Mouse (Mus musculus): ENCODE measurements at regions not wholly inside any gene's neighbourhood (a gene's known extent, or its start where the extent isn't known, plus 50 kb on each side); places are given as distances from the start of the nearest gene placed in this dataset.

DNA sequence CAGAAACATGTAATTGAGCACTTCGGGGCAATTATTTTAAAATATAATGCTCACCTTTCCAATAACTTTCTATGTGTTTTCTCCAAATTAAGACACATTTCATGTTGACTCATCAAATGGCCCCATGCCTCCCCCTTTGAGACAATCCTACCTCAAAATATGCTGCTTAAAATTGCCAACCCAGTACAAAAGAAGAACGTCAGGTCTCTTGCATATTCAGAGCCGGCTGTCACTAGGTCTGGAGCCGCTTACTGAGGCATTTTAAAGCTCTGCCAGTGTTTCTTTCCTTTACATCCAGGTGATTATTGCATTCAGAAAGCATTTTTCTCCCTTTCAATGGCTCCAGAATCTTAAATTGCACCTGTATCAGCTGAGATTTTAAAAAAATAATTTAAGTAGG is 1059.7 kb upstream of the Cdh8 start:
- TF ChIP-seq CTCF (IDR thresholded peaks at IDR 0.05; ENCODE audit: borderline replicate concordance, extremely low read depth, insufficient read depth, insufficient read length) (no peak), POLR2A (IDR thresholded peaks at IDR 0.05; ENCODE audit: borderline replicate concordance, extremely low read depth, insufficient read depth, insufficient read length, poor library complexity, severe bottlenecking) (no peak)
